Mouse (Mus musculus) retina, embryonic 14.5 days (tissue): ENCODE measurements at regions not wholly inside any gene's neighbourhood (a gene's known extent, or its start where the extent isn't known, plus 50 kb on each side); places are given as distances from the start of the nearest gene placed in this dataset.

Source experiments
- DNase-seq: peaks from one replicate; pipeline ENCODE4 v3.0.0-alpha.2; 2015; ENCODE audit warnings: low spot score

- no peak for DNase-seq
These were observed 62.9 kb downstream of the Cst10 start for GRCm38 (mm10) chr2:149467801-149468200.

GRCm38 (mm10) chr2:149472411-149472810, 67.6 kb downstream of the Cst10 start:
- DNase-seq = no peak

GRCm38 (mm10) chr2:149493280-149493988, 88.6 kb downstream of the Cst10 start:
- no peak for DNase-seq

- DNase-seq = no peak
These were observed 108.0 kb downstream of the Cst10 start for GRCm38 (mm10) chr2:149512870-149513269.

- no peak for DNase-seq
These were observed 119.6 kb downstream of the Cst10 start for GRCm38 (mm10) chr2:149524424-149524823.

GRCm38 (mm10) chr2:149542837-149543236, 138.0 kb downstream of the Cst10 start:
- DNase-seq = no peak

GRCm38 (mm10) chr2:149545708-149546107, 140.9 kb downstream of the Cst10 start:
- no peak for DNase-seq

GRCm38 (mm10) chr2:149546639-149547200, 141.9 kb downstream of the Cst10 start:
- no peak for DNase-seq

- DNase-seq = no peak
These were observed 150.4 kb downstream of the Cst10 start for GRCm38 (mm10) chr2:149555209-149555608.

GRCm38 (mm10) chr2:149573773-149574172, 168.9 kb downstream of the Cst10 start:
- DNase-seq = peak; percentile 6

- no peak for DNase-seq
These were observed 197.7 kb downstream of the Cst10 start for GRCm38 (mm10) chr2:149602581-149602980.

GRCm38 (mm10) chr2:149613381-149613780, 208.5 kb downstream of the Cst10 start:
- no peak for DNase-seq

GRCm38 (mm10) chr2:149614078-149614939, 209.5 kb downstream of the Cst10 start:
- DNase-seq = no peak

GRCm38 (mm10) chr2:149625626-149626025, 203.4 kb upstream of the Syndig1 start:
- no peak for DNase-seq

- DNase-seq = peak; percentile 23
These were observed 187.8 kb upstream of the Syndig1 start for GRCm38 (mm10) chr2:149641207-149641606.

- DNase-seq = no peak
These were observed 177.2 kb upstream of the Syndig1 start for GRCm38 (mm10) chr2:149651829-149652228.

GRCm38 (mm10) chr2:149661086-149661485, 167.9 kb upstream of the Syndig1 start:
- DNase-seq = no peak

GRCm38 (mm10) chr2:149664377-149664776, 164.6 kb upstream of the Syndig1 start:
- DNase-seq = no peak

- DNase-seq = no peak
These were observed 162.6 kb upstream of the Syndig1 start for GRCm38 (mm10) chr2:149666412-149666811.

GRCm38 (mm10) chr2:149671870-149672269, 157.1 kb upstream of the Syndig1 start:
- no peak for DNase-seq

- no peak for DNase-seq
These were observed 149.1 kb upstream of the Syndig1 start for GRCm38 (mm10) chr2:149679822-149680459.

GRCm38 (mm10) chr2:149722342-149722741, 106.7 kb upstream of the Syndig1 start:
- DNase-seq = no peak
